Mouse (Mus musculus) hindbrain, embryonic 15.5 days (tissue): ENCODE data around the gene Gjc2. TPM values are rescaled to one million over a fixed set of nuclear protein-coding genes. Genes with fewer than 3 reads are reported as not detected.

Experiments
- ATAC-seq: fragments of 200-750 bp; cut with Nextera tagmentation; 2 replicates; pipeline ENCODE4 v1.8.0; 2017; ENCODE audit warnings: low read depth, moderate number of reproducible peaks, moderate TSS enrichment; ENCODE audit not compliant: low FRiP score
- H3K27ac ChIP-seq: fragments of 300-500 bp; sonication (generic); replicated peaks from 2 replicates; pipeline ENCODE4 v1.5.1; 2015; ENCODE audit warnings: mild to moderate bottlenecking, inconsistent platforms
- H3K27me3 ChIP-seq: fragments of 300-500 bp; sonication (generic); 2 replicates; pipeline ENCODE4 v1.6.1; 2015; ENCODE audit warnings: control low read depth, inconsistent platforms
- H3K36me3 ChIP-seq: fragments of 300-500 bp; sonication (generic); 2 replicates; pipeline ENCODE4 v1.6.1; 2015; ENCODE audit warnings: control low read depth, inconsistent platforms
- H3K4me1 ChIP-seq: fragments of 300-500 bp; sonication (generic); replicated peaks from 2 replicates; pipeline ENCODE4 v1.6.1; 2015; ENCODE audit warnings: control low read depth, inconsistent platforms
- H3K4me2 ChIP-seq: fragments of 300-500 bp; sonication (generic); 2 replicates; pipeline ENCODE4 v1.6.1; 2015; ENCODE audit warnings: moderate library complexity, mild to moderate bottlenecking, inconsistent platforms
- H3K4me3 ChIP-seq: fragments of 300-500 bp; sonication (generic); 2 replicates; pipeline ENCODE4 v1.5.1; 2015; ENCODE audit warnings: mild to moderate bottlenecking, inconsistent platforms
- H3K9ac ChIP-seq: fragments of 300-500 bp; sonication (generic); 2 replicates; pipeline ENCODE4 v1.6.1; 2015; ENCODE audit warnings: inconsistent platforms
- H3K9me3 ChIP-seq: fragments of 300-500 bp; sonication (generic); 2 replicates; pipeline ENCODE4 v1.6.1; 2016; ENCODE audit warnings: control low read depth, inconsistent platforms
- WGBS: fragments of 180-500 bp; shearing (Covaris S2); methylation state at CpG from one replicate; pipeline ENCODE4 v1.1.7; 2015; 5-methylcytosine and 5-hydroxymethylcytosine counted together
- polyA plus RNA-seq: library from polyadenylated mRNA; unstranded; fragments of >200 nt; fragmentation: Nextera tagmentation; extraction: Ambion mirVana; gene quantifications from 2 replicates; pipeline ENCODE4 v1.2.1, GENCODE M21; 2015

Gjc2 gene
- polyA plus RNA-seq, 1 experiment from 2014 or later = 0.39 TPM

DNA sequence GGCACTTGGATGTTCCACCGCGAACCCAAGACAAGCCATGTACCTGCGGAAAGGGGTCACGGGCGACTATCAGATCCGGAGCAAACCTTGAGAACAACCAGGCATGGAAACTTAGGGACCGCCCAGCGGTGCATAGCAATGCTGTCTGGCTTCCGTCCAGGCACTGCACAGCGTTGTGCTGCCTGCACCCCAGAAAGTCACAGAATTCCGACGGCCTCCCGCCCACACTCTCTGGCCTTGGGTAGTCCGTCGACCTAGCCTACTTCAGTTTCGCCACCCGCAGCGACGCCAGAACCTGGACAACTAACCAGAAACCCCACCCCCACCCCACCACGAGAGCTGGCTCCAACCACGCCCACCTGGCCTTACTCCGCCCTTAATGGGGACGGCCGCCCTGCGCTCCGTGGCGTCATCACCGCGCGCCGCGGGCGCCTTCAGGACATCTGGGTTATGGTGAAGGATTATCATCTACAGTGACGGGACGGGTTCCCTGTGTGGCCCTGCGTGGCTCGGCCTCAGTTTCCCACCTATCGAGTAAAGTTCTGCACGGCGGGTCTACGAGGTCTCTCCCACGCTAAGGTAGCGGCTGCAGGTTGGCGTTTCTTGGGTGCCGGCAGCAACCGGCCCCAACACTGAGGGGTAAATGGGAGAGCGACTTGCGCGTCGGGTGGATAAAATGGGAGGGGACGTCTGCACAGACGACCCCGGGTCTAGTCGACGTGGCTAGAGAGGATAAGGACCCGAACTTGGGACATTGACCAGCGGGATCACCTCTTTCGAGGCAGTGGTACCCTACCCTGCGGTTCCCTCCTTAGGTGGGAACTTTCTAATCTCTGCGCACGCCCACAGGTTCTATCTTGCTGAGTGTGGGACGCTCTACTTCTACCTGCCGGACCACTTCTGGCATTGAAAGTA lies 19.3 kb upstream of the Gjc2 start, which contains the start of gene Mrpl55:
TSS of gene Mrpl55 (plus strand) at position 406 of the 915 bp plus-strand sequence.
- Histone ChIP-seq H3K4me1 (peaks cover 22% of the 10 kb centered on the region), H3K36me3 (peaks cover 13% of the 10 kb centered on the region; the same call in 1 of the 2 replicates), H3K4me2 (peak within 1 kb of the TSS; percentile 85), H3K4me3 (peak within 1 kb of the TSS; percentile 72), H3K9ac (peak within 1 kb of the TSS; percentile 71), H3K27me3 (no peaks in the 10 kb centered on the region), H3K27ac (peak within 1 kb of the TSS; percentile 75), H3K9me3 (no peaks in the 10 kb centered on the region)
- peak; percentile 92 for ATAC-seq
- under 1% methylated on average over 63 of the region's 63 CpGs for WGBS

DNA sequence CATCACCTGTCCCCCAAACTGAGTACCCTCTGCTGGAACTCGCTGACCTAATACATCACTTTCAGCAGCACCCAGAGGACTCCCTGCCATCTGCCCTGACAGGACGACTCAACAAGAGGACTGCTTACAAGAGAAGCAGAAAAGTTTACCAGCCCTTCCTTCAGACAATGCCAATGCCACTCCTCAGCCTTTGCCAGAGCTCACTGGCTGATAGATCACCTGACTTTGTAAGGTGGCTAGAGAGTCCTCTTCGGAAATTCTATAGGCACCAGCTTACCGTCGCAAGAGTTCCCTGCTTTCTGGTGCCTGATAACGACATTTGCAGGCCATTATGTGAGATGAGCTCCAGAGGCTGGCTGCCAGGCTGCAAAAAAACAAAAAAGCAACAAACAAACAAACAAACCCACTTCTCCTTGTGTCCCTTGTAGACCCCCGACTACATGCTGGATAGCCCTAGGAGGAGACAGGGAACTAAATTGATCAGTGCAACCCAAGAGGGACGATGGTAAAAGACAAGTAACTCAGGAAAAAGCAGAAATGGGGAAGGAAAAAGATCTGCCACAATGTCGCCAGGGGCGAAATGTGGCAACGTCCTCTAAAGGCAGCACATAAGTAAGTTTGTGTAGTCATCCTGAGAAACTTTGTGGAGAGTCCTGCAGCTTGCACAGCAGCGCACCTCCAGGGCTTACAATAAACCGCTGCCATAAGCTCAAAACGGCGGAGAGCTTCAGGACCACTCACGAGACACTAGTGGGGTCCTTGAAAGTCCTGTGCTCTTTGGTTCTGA lies 18.4 kb upstream of the Gjc2 start:
- Histone ChIP-seq H3K4me2 (peak overlapping the region; percentile 85), H3K27me3 (no peaks in the 10 kb centered on the region), H3K27ac (peak overlapping the region; percentile 62), H3K9me3 (no peaks in the 10 kb centered on the region), H3K36me3 (peaks cover 11% of the 10 kb centered on the region; the same call in 1 of the 2 replicates), H3K4me3 (peak overlapping the region; percentile 72), H3K4me1 (peaks cover 21% of the 10 kb centered on the region), H3K9ac (peak overlapping the region; percentile 71)
- no peak for ATAC-seq
- 37% methylated on average over 16 of the region's 16 CpGs for WGBS

- no peaks in the 10 kb centered on the region for H3K27me3 ChIP-seq
- no peaks in the 10 kb centered on the region for H3K9me3 ChIP-seq
- no peak for ATAC-seq
These were observed 13.2 kb upstream of the Gjc2 start for GRCm38 (mm10) chr11:59196230-59196629.

DNA sequence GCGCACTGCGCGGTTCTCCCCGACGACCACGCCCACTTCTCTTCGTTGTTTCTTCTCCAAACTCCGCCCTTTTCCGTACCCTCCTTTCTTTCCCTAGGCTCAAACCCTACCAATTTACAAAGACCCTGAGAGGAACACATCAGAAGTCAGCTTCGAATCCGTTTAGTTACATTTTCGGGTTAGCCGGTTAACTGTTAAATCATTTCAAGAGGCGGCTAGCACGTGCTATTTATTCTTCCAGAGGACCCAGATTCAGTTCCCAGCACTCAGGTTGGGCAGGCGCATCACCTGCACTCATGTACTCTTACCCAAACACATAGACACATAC lies 9.0 kb upstream of the Gjc2 start, which contains the start of gene Guk1:
TSS of gene Guk1 (minus strand) at position 154 of the 328 bp plus-strand sequence.
- no peaks in the 10 kb centered on the region for H3K27me3 ChIP-seq
- H3K4me2 ChIP-seq = peak within 1 kb of the TSS; percentile 64
- H3K36me3 ChIP-seq = no peaks in the 10 kb centered on the region
- ATAC-seq = peak; percentile 6; the same call in 1 of the 2 replicates
- H3K4me3 ChIP-seq = peak within 1 kb of the TSS; percentile 61
- peak within 1 kb of the TSS; percentile 92 for H3K27ac ChIP-seq
- H3K9ac ChIP-seq = peak within 1 kb of the TSS; percentile 70
- H3K4me1 ChIP-seq = peaks cover 27% of the 10 kb centered on the region
- 6% methylated on average over 16 of the region's 16 CpGs for WGBS
- H3K9me3 ChIP-seq = no peaks in the 10 kb centered on the region

More at GRCm38 (mm10) chr11:59196230-59196629, 13.2 kb upstream of the Gjc2 start:
- no peaks in the 10 kb centered on the region for H3K36me3 ChIP-seq
- peaks cover 6% of the 10 kb centered on the region for H3K4me1 ChIP-seq
- no peak overlapping the region for H3K27ac ChIP-seq
- no peak overlapping the region for H3K9ac ChIP-seq
- no peak overlapping the region for H3K4me2 ChIP-seq
- H3K4me3 ChIP-seq = no peak overlapping the region

GRCm38 (mm10) chr11:59191231-59192058 lies 8.4 kb upstream of the Gjc2 start:
- Histone ChIP-seq H3K27me3 (no peaks in the 10 kb centered on the region), H3K4me3 (peak overlapping the region; percentile 61), H3K9ac (peak overlapping the region; percentile 70), H3K36me3 (no peaks in the 10 kb centered on the region), H3K4me2 (peak overlapping the region; percentile 64), H3K4me1 (peaks cover 27% of the 10 kb centered on the region), H3K27ac (peak overlapping the region; percentile 92), H3K9me3 (no peaks in the 10 kb centered on the region)
- ATAC-seq = peak; percentile 97
- under 1% methylated on average over 57 of the region's 59 CpGs for WGBS

GRCm38 (mm10) chr11:59187706-59188105 lies 4.7 kb upstream of the Gjc2 start:
- H3K27me3 ChIP-seq = no peaks in the 10 kb centered on the region
- H3K27ac ChIP-seq = no peak overlapping the region
- H3K4me2 ChIP-seq = no peak overlapping the region
- H3K36me3 ChIP-seq = peaks cover 13% of the 10 kb centered on the region
- no peak overlapping the region for H3K4me3 ChIP-seq
- H3K4me1 ChIP-seq = peaks cover 31% of the 10 kb centered on the region
- ATAC-seq = no peak
- WGBS = 93% methylated on average over 6 of the region's 6 CpGs
- H3K9ac ChIP-seq = no peak overlapping the region
- H3K9me3 ChIP-seq = no peaks in the 10 kb centered on the region

DNA sequence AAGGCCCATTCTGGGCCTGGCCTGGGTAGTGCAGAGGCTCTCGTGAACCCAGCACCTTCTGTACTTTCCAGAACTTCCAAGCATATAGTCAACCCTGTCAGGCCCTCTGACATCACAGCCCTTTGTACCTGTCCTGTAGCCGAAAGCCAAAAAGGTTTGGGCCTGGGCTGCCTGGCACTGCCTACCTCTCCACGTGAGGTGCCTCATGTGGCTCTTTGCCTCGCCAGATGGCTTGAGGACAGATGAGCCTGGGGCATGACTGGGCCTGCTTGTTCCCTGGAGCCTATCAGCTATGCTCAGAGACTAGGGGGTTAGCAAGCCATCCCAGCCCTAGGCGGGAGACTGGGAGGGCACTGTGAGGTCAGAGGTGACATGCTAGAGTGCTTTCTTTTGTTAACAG lies 2.5 kb upstream of the Gjc2 start:
- H3K9ac ChIP-seq = no peak overlapping the region
- H3K36me3 ChIP-seq = peaks cover 13% of the 10 kb centered on the region
- no peak overlapping the region for H3K27ac ChIP-seq
- ATAC-seq = no peak
- peaks cover 26% of the 10 kb centered on the region for H3K4me1 ChIP-seq
- H3K4me2 ChIP-seq = no peak overlapping the region
- WGBS = 84% methylated on average over 5 of the region's 5 CpGs
- H3K27me3 ChIP-seq = no peaks in the 10 kb centered on the region
- no peak overlapping the region for H3K4me3 ChIP-seq
- H3K9me3 ChIP-seq = no peaks in the 10 kb centered on the region

DNA sequence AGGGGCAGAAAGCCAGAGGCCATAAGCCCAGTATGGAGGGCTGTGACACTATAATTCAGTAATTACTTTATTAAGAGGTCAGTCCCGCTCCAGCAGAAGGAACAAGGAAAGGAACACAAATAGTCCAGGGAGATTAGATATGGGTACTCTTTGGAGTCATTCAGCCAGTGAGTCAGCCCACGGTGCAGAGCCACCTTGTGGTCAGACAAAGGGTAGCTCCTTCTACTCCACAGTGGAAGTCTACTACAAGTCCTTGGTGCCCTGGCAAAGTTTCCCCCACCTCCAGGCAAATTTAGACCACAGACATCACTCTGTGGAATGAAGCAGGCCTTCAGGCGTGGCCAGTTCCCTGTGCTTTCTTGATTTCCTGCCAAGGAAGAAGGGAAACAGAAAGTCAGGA lies 808 bp upstream of the Gjc2 start:
- peak; percentile 43; the same call in 1 of the 2 replicates for ATAC-seq
- H3K27me3 ChIP-seq = 0 out of 2 replicates have a peak, but pooled peaks cover 4% of the 10 kb centered on the region

DNA sequence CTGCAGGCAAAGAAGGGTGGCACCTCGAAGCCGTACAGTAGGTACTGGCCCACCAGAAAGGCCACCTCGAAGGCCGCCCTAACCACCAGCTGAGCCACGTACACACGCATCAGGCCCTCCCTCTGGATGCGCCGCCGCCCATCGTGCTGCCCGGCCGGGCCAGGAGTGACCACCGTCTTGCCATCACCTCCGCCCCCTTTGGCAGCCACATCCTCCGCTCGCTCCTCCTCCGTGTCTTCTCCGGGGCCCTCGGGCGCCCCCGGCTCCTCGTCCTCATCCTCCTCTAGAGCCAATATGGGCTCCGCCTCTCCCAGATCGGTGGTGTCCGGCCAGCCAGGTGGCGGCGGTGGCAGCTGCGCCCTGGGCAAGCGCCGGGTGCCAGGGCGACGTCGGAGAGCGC lies 6.1 kb downstream of the Gjc2 start:
- peaks cover 52% of the 10 kb centered on the region for H3K27me3 ChIP-seq
- no peaks in the 10 kb centered on the region for H3K9me3 ChIP-seq
- no peak overlapping the region for H3K4me2 ChIP-seq
- ATAC-seq = no peak
- 14% methylated on average over 33 of the region's 34 CpGs for WGBS
- H3K36me3 ChIP-seq = no peaks in the 10 kb centered on the region
- H3K9ac ChIP-seq = no peak overlapping the region
- H3K27ac ChIP-seq = no peak overlapping the region
- H3K4me1 ChIP-seq = peaks cover 7% of the 10 kb centered on the region; the same call in 1 of the 2 replicates
- H3K4me3 ChIP-seq = no peak overlapping the region

More for the DNA sequence above, 808 bp upstream of the Gjc2 start:
- no peak overlapping the region for H3K4me3 ChIP-seq
- H3K9me3 ChIP-seq = no peaks in the 10 kb centered on the region
- H3K36me3 ChIP-seq = peaks cover 13% of the 10 kb centered on the region
- 50% methylated on average over 3 of the region's 3 CpGs for WGBS
- H3K4me2 ChIP-seq = no peak overlapping the region
- no peak overlapping the region for H3K27ac ChIP-seq
- H3K9ac ChIP-seq = no peak overlapping the region
- H3K4me1 ChIP-seq = peaks cover 10% of the 10 kb centered on the region; the same call in 1 of the 2 replicates

GRCm38 (mm10) chr11:59176475-59176874 lies 6.5 kb downstream of the Gjc2 start:
- 4% methylated on average over 43 of the region's 48 CpGs for WGBS

DNA sequence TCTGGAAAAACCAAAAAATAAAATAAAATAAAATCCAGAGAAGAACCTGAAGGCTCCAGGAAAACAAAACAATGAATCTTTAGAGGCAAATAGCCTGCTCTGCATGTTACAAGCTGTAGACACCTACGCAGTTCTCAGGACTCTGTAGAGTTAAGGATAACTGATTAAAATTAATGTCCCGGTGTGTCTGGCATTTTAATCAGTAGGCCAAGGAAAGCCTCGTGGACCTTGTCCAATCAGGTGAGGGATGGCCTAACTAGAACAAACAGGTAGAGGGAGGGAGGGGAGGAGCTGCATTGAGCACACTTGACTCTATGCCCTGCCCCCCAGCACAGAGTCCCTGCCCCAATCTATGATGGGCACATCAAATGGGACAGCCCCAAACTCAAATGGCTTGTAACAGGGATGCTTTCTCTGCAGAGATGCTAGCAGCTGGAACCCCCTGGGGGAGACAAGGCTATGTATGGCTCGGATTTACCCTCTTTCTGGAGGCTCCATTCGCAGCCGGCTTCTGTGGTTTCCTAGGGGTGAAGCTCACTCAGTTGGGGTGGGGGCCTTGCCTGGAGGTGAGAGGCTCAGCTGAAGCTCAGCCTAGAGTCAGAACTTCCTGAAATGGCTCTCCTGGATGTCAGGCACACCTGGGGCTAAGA lies 8.7 kb downstream of the Gjc2 start:
- H3K27me3 ChIP-seq = peaks cover 48% of the 10 kb centered on the region
- 55% methylated on average over 6 of the region's 6 CpGs for WGBS
- H3K27ac ChIP-seq = no peak overlapping the region
- H3K4me3 ChIP-seq = no peak overlapping the region
- no peaks in the 10 kb centered on the region for H3K36me3 ChIP-seq
- no peak overlapping the region for H3K9ac ChIP-seq
- H3K4me2 ChIP-seq = no peak overlapping the region
- H3K4me1 ChIP-seq = peaks cover 7% of the 10 kb centered on the region; the same call in 1 of the 2 replicates
- H3K9me3 ChIP-seq = no peaks in the 10 kb centered on the region
- no peak for ATAC-seq

More at GRCm38 (mm10) chr11:59176475-59176874, 6.5 kb downstream of the Gjc2 start:
- H3K4me3 ChIP-seq = no peak overlapping the region
- H3K27ac ChIP-seq = no peak overlapping the region
- H3K4me2 ChIP-seq = peak overlapping the region; percentile 28; the same call in 1 of the 2 replicates
- no peaks in the 10 kb centered on the region for H3K36me3 ChIP-seq
- peaks cover 52% of the 10 kb centered on the region for H3K27me3 ChIP-seq
- H3K9ac ChIP-seq = no peak overlapping the region
- H3K4me1 ChIP-seq = peaks cover 7% of the 10 kb centered on the region; the same call in 1 of the 2 replicates
- no peaks in the 10 kb centered on the region for H3K9me3 ChIP-seq
- no peak for ATAC-seq
